Mouse (Mus musculus) lung, postnatal 4 days (tissue): Measurements from ENCODE around the gene Abhd4.

Experiments
- DNase-seq, 2 experiments: peaks; one replicate each; pipeline ENCODE4 v3.0.0; 2021

Gene Abhd4

GRCm38 (mm10) chr14:54239002-54239736 lies 14.8 kb upstream of the Abhd4 start:
- DNase-seq, result peak; percentile 79 to 88

- no peak for DNase-seq
These were observed 13.4 kb upstream of the Abhd4 start for GRCm38 (mm10) chr14:54240542-54240941.

GRCm38 (mm10) chr14:54244183-54244582 lies 9.8 kb upstream of the Abhd4 start:
- DNase-seq, result no peak

- no peak for DNase-seq
These were observed 7.8 kb upstream of the Abhd4 start for GRCm38 (mm10) chr14:54246232-54246631.

- peak in 1 of 2 experiments; percentile 54 for DNase-seq
These were observed 4.7 kb upstream of the Abhd4 start for GRCm38 (mm10) chr14:54249326-54249725.

- DNase-seq, result no peak
These were observed 3.9 kb upstream of the Abhd4 start for GRCm38 (mm10) chr14:54250122-54250521.

GRCm38 (mm10) chr14:54254670-54255202 lies 748 bp downstream of the Abhd4 start:
- no peak for DNase-seq

GRCm38 (mm10) chr14:54258131-54258670 lies 4.2 kb downstream of the Abhd4 start:
- DNase-seq, result no peak

- peak; percentile 95 to 96 for DNase-seq
These were observed 5.2 kb downstream of the Abhd4 start for GRCm38 (mm10) chr14:54259003-54259721.

GRCm38 (mm10) chr14:54259722-54260085 lies 5.7 kb downstream of the Abhd4 start:
- DNase-seq, result no peak

- no peak for DNase-seq
These were observed 6.2 kb downstream of the Abhd4 start for GRCm38 (mm10) chr14:54260196-54260595.

- no peak for DNase-seq
These were observed 7.4 kb downstream of the Abhd4 start for GRCm38 (mm10) chr14:54261386-54261785.

GRCm38 (mm10) chr14:54262622-54263021 lies 8.6 kb downstream of the Abhd4 start:
- no peak for DNase-seq

GRCm38 (mm10) chr14:54263099-54263498 lies 9.1 kb downstream of the Abhd4 start:
- DNase-seq, result no peak

GRCm38 (mm10) chr14:54264231-54264630 lies 10.2 kb downstream of the Abhd4 start:
- no peak for DNase-seq

GRCm38 (mm10) chr14:54265093-54265492 lies 11.1 kb downstream of the Abhd4 start:
- DNase-seq, result no peak

- no peak for DNase-seq
These were observed 12.0 kb downstream of the Abhd4 start for GRCm38 (mm10) chr14:54265951-54266350.

GRCm38 (mm10) chr14:54267966-54268365 lies 14.0 kb downstream of the Abhd4 start:
- no peak for DNase-seq

GRCm38 (mm10) chr14:54269566-54269965 lies 15.6 kb downstream of the Abhd4 start:
- no peak for DNase-seq

GRCm38 (mm10) chr14:54270413-54270812 lies 16.4 kb downstream of the Abhd4 start:
- no peak for DNase-seq

- no peak for DNase-seq
These were observed 18.1 kb downstream of the Abhd4 start for GRCm38 (mm10) chr14:54271976-54272606.

GRCm38 (mm10) chr14:54272696-54273095 lies 18.7 kb downstream of the Abhd4 start:
- no peak for DNase-seq

- DNase-seq, result no peak
These were observed 22.5 kb downstream of the Abhd4 start for GRCm38 (mm10) chr14:54276446-54276845.
